Mouse (Mus musculus) CD8-positive naive resting alpha-beta T cell, adult 57 days (primary cell): ENCODE data around the gene Cyp2d34. TPM values are rescaled to one million over a fixed set of nuclear protein-coding genes. Genes with fewer than 3 reads are reported as not detected.

Source experiments
- total RNA-seq: library from RNA; stranded (reverse); gene quantifications from one replicate; pipeline ENCODE4 v1.2.4, GENCODE M21; 2023

The Cyp2d34 gene
- total RNA-seq, result not detected

GRCm38 (mm10) chr15:82620531-82621202, at the start of gene Cyp2d34:
Gene Cyp2d34 (minus strand): TSS chr15:82620946.

Other genes starting within 250 kb of the Cyp2d34 start
- gene Cyp2d22, start 240.7 kb downstream of the Cyp2d34 start, total RNA-seq, result 6.2 TPM
- gene Cyp2d11, start 226.9 kb downstream of the Cyp2d34 start, total RNA-seq, result not detected
- gene Cyp2d10, start 213.8 kb downstream of the Cyp2d34 start, total RNA-seq, result not detected
- gene Cyp2d9, start 187.5 kb downstream of the Cyp2d34 start, total RNA-seq, result not detected
- gene Cyp2d12, start 65.9 kb downstream of the Cyp2d34 start, total RNA-seq, result not detected
- not detected for gene Cyp2d40, start 143.2 kb upstream of the Cyp2d34 start, total RNA-seq
- 0.95 TPM for gene Cyp2d26, start 173.3 kb upstream of the Cyp2d34 start, total RNA-seq